Mouse (Mus musculus) olfactory bulb, adult 2 months (tissue): ENCODE results near the gene Zfr2.

ENCODE experiments used
- CTCF ChIP-seq: fragments of 200-500 bp; IDR thresholded peaks from 2 replicates; pipeline ENCODE4 v1.5.1; 2012; ENCODE audit warnings: low read depth, mild to moderate bottlenecking, low read length, moderate library complexity; ENCODE audit not compliant: insufficient read depth
- POLR2A ChIP-seq: fragments of 200-500 bp; IDR thresholded peaks from 2 replicates; pipeline ENCODE4 v1.6.1; 2012; ENCODE audit warnings: mild to moderate bottlenecking, low read depth, low read length, moderate library complexity; ENCODE audit not compliant: insufficient read depth

- TF ChIP-seq CTCF (no peak), POLR2A (no peak)
Measured at GRCm38 (mm10) chr10:81293334-81294030, 60.5 kb downstream of the Zfr2 start.
